Mouse (Mus musculus) testis, postnatal 14 days (tissue): ENCODE data around the gene Ski.

Experiments
- DNase-seq: peaks from one replicate; pipeline ENCODE4 v3.0.0; 2021; ENCODE audit warnings: low spot score

Gene Ski

DNA sequence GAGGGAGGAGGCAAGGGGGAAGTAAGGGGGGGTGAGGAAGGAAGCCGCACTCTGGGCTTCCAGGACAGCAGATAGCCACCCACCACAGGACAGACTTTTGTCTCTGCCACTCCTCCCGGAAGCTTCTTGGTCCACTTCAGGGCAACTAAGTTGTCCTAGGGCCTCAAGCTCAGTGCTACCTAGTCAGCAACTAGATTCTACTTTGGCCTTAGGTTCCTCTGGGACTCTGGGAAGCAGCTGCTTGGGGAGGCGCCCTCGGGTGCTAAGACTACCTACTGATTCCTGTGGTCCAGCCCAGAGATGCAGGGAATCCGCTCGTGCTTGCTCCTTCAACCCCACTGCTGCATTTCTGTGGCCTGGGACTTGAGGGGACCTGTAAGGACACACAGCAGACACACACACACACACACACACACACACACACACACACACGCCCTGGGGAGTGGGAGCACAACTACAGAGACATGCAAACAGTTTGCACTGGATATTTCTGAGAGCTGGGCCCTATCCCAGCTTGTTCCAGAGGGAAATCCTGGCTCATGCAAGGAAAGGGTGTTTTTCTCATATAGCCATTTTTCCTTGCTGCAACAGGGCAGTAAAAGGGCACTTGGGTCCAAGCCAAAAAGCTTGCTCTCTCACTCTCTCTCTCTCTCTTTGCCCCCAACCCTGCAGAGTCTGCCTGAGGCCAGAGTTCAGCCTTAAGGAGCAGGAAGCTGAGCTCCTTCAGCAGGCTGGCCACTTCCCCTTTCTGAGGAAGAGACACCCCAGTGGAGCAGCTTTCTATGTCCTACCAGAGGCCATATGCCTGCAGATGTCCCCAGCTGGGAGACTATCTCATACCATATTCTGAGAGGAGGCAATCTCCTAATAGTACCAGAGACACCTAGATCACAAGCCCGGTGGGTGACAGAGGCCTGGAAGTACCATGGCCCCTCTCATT is 12.2 kb upstream of the Ski start:
- no peak for DNase-seq

DNA sequence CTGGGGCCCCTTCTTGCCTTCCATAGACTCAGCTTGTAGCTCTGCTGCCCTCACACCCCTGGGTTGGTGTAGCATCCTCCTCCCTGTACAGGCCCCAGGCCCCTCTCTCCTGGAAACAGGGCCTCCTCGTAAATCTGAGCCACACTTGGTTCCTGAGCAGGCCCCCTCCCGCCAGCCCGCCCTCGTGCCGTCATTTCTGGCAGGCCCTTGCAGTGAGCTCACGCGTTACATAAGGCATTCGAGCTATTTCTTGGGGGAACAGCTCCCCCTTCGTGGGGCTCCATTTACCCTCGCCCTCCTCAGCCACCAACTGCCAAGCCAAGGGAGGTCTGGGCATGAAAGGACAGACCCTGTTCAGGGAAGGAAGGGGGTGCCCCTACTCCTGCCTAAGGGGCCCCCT is 11.5 kb upstream of the Ski start:
- DNase-seq = no peak

DNA sequence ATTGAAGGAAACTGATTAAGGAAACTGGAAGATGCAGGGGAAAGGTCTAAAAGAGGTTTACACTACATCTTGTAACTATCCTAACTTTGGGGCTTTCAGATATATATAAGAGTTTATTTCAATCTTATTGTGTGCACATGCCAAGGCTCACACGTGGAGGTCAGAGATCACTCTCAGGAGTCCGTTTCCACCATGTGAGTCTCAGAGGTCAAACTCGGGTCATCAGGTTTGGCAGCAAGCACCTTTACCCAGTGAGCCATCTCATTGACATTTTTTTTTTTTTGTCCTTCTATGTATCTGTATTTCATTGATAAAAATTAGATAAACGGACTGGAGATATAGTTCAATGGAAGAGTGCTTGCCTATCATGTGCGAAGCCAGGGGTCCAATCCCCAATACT is 6.1 kb upstream of the Ski start:
- DNase-seq = no peak

DNA sequence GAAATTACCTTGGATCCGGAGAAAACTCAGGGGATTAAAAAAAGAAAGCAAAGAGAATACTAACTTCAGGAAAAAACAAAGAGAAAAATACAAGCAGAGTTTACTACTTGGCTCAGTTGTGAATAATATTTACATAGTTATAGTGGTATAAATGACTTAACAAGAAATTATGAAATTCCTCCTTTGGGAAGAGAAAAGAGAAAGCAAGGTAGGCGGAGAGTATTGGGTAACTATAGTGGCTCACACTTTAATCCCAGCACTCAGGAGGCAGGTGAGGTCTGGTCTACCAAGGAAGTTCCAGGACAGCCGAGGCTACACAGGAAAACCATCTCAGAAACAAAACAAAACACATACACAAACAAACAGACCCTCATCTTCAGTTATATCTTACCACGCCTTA is 5.6 kb upstream of the Ski start:
- DNase-seq = no peak

DNA sequence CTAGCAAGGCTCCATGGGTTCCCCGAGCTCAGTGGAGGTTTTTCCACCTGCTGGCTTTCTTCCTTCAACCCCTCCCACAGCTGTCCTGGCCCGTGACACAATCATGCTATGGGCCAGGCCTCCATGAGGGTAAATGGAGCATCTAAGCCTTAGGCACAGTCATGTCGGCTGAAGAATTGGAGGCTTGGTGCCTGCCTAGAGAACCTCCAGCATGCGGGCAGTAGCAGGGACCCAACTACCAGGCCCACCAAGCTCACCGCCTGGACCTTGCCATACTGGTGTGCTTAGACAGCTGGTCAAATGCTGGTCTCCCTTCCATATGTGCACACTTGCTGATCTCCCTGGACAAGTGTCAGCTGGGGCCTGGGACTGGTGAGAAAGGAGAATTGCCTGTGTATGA is 3.5 kb upstream of the Ski start:
- DNase-seq = no peak

DNA sequence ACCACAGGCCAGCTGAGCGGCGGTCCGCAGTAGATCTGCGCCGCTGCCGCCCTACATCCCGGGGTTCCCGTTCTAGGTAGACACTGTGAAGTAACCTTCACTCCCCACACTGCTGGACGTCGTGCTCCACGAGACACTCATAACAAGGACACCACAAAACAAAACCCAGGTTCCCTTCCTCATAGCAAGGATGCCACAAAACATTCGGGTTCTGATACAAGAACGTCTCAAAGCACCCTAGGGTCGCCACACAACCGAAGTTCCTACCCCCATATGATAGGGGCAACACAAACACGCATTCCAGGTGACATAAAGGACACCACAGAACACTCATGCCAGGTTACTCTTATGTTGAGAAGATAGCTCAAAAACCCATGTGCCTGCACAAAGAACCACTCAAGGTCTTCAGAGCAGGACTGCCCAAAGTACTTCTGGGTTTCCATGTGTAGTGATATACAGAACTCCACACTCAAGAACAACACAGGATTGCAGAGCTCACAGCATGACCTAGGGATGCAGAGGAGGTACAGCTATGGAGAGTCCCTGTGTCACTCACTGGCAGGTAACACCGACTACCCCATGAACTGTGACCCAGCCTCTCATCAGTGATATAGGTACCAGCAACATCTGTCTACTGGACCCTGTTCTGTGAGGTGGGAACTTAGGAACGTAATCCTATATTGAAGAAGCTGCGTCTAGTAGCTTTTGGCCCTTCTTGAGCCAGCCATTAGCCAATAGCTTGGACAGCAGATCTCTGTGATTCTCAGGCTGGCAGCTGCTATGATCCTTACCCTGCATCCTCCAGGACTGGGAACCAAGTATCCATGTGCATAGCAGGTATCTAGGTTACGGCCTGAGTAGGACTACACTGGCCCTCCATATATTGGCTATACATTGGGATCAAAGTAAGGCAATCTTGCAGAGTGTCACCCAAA is 1.5 kb upstream of the Ski start:
- no peak for DNase-seq

DNA sequence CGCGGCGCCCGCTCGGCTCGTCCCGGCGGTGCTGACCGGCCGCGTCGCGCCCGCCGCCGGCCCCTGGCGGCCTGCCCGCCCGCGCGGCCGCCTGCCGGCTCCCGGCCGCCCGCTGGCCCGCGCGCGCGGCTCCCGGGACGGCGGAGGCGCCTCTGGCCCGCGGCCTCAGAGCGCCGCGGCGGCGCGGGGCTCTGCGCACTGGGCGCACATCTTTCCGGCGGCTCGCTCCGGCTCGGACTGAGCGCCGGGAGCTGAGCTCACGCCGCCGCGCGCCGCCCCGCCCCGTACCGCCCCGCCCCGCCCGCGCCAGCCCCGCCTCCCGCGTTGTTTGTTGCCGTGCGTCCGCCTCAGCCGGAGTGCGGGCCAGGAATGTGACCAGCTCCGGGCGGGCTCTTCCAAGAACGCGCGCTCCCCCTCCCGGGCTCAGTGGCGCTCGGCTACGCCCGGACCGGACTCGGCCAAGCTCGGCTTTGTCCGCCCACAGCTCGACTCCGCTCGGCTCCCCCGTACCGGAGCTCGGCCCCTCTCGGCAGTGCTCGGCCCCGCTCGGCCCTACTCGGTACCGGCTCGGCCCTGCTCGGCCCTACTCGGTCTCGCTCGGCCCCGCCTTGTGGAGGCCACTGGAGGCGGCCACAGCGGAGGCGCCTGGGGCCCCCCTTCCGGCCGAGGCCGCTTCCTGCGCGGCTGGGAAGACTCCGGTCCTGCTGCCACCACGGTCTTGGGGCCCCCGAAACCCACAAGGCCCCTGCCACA is 625 bp upstream of the Ski start:
- DNase-seq = peak; percentile 94

DNA sequence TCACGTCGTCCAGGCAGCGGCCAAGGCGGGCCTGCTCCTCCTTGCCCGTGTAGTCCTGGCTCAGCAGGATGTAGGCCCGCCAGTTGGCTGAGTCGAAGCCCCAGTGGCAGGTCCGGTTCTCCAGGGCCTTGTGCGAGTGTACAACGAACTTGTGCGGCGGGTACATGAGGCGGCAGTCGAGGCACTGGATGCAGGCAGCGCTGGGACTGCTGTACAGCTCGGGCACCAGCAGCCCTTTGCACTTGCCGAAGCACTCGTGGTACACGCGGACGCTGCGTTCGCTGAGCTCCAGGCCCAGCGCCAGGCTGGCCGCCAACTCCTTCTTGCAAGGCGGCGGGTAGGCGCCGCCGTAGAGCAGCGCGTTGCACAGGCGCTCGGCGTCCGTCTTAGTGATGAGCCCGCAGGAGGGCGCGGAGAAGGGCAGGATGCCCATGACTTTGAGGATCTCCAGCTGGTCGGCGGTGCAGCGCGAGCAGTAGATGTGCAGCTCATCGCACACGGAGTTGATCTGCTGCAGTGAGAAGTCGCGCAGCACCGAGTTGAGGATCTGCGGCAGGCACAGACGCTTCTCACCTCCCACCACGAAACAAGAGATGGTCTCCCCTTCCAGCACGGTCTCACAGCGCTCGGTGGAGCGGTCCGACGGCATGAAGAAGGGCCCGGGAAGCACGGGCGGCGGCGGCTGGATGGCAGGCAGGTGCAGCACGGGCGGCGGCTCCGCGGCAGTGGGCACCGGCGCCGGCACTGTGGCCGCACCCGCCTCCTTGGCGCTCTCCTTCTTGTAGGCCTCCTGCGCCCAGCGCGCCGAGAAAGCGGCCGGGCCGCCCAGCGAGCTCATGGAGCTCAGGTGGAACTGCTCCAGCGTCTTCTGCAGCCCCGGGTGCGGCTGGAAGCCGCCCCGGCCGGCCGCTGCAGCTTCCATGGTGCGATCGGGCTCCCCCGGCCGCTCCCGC is 517 bp downstream of the Ski start:
- peak; percentile 69 for DNase-seq

DNA sequence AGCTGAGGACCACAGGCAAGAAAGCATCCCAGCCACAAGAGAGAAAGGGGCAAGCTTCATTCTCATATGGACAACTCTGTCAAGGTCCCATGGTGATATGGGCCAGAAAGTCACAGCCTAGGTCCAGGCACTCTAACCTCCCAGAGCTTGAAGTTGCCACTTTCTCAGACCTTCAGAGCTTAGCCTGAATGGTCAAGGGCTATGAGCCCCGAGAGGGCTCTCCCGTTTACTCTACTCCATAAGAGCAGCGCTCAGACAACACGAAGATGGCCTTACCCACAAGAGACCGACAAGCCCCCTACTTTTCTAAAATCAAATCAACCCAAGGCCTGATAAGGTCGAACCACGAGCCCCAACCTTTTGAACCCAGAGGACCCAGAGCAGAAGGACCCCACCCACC is 1.3 kb downstream of the Ski start:
- no peak for DNase-seq

DNA sequence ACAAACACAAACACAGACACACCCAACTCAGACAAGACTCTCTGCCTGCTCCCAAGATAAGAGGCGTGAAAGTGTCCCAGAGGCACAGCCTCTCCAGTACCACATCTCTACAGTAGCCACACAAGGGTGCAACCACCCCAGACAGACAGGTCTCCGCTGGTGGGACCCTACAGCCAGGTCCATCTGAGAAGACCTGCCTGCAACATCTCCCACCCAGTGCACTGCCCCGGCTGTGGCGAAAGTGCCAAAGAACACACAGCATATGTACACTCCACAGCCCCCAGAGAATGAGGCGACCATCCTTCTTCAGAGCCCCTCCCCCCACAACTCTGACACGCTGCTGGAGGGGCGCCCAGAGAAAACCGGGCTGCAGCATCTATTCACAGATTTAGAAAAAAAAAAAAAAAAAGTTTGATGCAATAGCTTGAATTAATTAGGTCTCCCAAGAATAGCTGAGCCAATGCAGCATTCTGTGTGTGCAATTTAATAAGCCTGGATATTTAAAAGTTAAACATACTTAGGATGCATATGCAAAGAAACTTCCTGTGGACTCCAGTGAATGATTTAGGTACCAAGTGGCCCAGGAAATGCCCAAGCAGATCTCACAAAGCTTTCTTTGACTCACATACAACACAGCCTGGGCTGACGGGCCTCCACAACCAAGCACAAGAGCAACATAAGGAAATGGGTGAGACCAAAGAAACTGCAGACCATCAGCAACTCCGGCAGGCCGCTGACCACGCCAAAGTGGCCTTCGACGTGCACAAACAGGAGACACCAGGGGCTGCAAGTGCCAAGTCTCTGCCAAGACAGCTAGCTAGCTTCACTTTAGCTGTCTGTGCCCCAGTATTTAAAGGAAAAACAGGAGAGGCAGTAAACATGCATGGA is 1.9 kb downstream of the Ski start:
- no peak for DNase-seq

DNA sequence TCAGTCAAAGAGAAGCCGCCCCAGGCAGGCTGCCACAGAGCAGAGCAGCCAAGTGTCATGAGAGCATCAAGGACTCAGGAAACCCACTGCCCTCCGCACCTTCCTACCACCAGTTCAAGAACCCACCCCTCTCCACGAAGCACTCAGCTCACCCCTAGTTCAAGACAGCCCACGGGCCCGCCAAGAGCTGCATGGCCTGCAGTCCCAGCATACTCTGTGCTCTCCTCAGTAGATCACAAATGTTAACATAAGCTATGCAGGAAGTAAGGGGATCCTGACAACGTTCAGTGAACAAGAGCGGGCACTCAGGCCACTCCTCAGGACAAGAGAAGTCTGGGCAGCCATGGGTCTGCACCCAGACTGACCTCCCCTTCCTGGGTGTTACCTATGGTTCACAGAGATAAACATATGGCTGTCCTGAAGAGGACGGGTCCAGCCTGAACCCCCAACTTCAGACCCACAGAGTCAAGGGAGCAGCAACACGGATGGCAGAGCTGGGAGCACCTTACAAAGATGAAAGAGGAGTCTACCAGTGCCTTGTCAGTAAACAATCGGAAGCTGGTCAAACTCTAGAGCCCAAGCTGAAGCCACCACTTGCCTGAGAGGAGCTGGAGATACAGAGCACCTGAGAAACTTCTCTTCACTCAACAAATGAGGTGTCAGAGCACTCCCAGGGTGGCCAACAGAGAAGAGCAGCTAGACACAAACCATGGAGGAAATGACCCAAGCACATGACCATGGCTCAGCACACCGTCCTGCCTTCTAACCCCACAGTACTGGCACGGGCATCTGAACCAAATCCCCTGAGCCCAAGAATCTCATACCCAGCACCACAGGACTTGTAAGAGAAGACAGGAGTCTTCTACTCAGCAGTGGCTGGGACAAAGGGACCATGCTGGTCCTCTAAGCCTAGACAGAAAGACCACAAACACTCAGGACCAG is 2.9 kb downstream of the Ski start:
- DNase-seq = no peak

DNA sequence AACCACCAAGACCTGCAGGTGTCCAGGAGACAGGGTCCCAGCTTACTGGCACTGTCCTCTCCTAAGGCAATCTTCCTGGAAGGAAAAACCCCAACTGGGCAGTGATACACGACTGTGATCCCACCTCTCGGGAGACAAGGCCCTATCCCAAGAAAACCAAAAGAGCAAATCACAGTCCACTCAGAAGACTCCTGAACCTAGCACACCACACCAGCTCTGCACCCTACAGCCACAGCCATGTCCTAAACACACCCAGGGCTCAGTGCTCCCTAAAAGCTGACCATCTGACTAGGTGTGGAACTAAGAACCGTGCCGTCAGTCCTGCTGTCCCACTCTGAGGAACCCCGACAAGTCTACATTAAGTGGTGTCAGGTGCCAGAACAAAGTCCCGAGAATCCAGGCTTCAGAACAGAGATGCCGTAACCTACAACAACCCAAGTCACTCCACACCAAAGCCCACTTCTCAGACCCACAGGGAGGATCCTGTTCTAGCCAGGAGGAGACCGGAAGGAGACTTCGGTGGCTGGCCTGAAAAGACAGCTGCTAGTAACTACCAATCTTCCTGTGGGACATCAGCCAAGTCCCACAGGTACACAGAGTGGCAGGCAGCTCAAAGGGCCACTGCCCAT is 4.2 kb downstream of the Ski start:
- no peak for DNase-seq

DNA sequence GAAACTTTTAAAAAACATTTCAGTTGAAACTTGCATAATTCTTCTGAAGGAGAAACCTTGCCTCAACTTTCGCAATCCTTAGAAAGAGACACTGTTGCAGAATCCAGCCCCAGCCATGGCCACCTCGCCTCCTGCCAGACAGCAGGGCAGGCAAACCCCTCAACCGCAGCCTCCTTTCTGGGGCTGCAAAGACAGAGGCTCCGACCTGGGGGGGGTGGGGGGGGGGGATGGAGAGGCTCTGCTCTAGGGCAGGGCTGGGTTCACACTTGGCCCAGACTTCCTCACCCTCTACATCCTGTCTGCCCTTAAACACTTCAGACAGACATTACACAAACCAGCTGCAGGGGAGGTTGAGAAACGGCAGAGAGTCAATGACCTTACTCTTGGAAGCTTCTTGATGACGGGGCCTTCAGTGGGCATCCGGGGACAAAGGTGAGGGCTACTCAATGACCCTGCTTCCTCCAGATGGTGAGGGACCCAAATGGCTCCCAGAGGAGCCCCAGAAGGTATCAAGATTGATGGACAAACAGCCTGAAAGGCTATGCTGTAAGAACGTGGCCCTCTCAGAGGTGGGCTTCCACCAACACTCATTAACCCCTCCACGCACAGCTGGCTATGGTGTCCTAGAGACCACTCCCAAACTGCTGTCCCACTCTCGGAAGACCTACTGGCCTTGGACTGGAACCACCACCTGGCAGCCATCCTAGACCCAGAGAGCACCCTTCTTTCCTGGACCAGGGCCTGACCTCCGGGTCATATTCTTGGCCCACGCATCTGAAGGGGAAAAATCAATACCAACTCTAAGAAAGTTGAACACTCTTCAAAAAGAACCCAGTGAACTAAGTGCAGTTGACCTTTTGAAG is 4.9 kb downstream of the Ski start:
- DNase-seq = peak; percentile 62

DNA sequence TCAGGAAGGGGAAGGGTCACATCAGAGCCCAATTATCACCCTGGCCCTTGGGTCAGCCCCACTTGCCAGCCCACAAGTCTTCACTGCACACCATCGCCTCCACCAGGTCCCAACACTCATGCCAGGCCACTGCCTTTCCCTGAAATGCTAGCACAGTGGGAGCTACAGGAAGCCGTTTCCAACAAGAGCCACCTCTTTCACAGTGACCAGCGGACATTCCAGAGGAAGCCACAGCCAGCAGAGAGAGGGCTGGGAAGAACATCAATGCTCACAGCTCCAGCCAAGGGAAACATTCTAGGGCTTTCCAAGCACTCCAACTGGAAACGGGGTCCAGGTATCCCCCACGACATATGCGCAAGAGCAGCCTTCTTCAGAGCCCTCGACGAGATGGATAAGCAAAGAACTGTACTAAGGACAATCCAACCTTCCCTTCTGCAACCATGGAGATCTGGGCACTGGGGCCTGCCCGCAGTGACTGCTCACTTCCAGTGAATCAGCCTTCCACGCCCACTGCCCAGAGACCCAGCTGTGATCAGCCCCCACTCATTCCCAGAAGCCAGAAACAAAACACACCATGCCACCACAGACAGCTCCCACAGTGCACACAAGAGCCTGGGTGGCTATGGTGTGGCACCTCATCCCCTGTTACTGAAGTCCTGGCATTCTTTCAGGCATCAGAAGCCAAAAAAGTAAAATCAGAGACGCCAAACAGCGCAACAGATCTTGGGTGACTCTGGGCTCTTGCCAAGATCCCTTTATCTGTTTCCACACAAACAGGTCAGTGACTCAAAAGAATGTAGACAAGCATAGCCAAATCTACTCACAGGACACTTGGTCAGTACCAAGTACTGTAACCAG is 6.4 kb downstream of the Ski start:
- no peak for DNase-seq

DNA sequence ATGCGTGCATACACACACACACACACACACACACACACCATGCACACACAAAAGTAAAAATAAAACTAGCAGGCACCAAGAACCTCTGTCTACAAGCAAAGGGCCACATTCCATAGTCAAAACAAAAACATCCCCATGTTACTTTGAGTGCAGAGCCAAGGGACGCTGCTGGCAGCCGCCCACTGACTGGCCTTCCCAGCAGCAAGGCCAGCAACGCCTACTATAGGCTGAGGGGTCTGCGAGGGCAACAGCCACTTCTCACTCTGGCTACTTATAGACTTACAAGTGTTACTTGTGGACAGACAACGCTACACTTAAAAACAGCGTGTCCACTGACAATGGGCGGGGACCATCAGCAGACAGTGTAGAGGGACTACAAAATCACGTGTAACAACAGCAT is 7.2 kb downstream of the Ski start:
- DNase-seq = no peak

DNA sequence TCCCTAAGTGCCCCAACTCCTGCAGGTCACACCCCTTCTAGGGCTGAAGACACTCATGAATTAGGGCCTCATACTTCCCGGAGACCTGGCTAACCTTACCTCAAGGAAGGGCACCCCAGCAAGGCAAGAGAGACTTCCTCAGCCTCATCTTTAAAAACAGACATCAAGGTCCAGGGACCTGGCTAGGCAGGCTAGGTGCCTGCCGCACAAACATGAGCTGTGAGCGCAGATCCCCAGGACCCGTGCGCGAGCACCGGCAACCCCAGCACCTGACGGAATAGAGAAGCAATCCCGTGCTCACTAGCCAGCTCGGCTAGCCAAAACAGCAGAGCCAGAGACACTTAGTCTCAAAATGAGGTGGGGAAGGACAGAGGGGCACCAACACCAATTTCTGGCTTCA is 7.6 kb downstream of the Ski start:
- no peak for DNase-seq

DNA sequence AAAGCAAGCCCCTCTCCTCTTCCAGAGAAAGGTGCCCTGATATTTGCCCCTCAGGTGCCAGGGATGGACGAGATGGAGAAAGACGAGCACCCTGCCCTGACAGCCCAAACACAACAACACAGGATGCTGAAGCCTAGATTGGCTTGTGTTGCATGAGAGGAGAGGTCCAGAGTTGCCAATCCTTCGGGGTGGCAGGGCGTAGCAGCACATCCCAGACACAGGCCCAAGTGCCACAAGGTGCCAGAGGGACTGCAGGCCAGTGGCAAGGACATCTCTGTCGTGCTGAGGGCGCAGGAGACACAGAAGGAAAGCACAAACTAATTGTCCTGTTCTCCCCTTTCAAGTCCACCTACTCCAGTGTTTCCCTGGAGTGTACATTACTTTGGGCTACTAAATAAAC is 8.2 kb downstream of the Ski start:
- DNase-seq = no peak
